Mouse (Mus musculus) layer of hippocampus, postnatal 14 days (tissue): ENCODE measurements around the gene Syndig1l. TPM values are rescaled to one million over a fixed set of nuclear protein-coding genes. Genes with fewer than 3 reads are reported as not detected.

Source experiments
- DNase-seq, 2 experiments: peaks; one replicate each; pipeline ENCODE4 v3.0.0; 2021 to 2022; ENCODE audit warnings: low spot score in 2 of 2, mixed read lengths in 1 of 2
- long read RNA-seq, 2 experiments: library from polyadenylated mRNA; stranded (forward); transcript quantifications; one replicate each; pipeline ENCODE4 v2.0.0; 2021
- total RNA-seq, 2 experiments: library from RNA; stranded (reverse); gene quantifications; 2 replicates each; pipeline ENCODE4 v1.2.3; 2021

The Syndig1l gene
- total RNA-seq = 1 to 10 TPM; 6.6 to 6.8 TPM
- long read RNA-seq, experiment 1, transcript Syndig1l-201 (4 exons, 2,524 nt) = major isoform, 15 of 17 reads
- long read RNA-seq, experiment 1, partial matches to known transcripts = 0 of 17 reads
- long read RNA-seq, experiment 1, other reads (novel, unspliced or antisense) = 2 of 17 reads
- long read RNA-seq, experiment 2, transcript Syndig1l-201 (4 exons, 2,524 nt) = major isoform, 12 of 18 reads
- long read RNA-seq, experiment 2, partial matches to known transcripts = 4 of 18 reads
- long read RNA-seq, experiment 2, other reads (novel, unspliced or antisense) = 1 of 18 reads

DNA sequence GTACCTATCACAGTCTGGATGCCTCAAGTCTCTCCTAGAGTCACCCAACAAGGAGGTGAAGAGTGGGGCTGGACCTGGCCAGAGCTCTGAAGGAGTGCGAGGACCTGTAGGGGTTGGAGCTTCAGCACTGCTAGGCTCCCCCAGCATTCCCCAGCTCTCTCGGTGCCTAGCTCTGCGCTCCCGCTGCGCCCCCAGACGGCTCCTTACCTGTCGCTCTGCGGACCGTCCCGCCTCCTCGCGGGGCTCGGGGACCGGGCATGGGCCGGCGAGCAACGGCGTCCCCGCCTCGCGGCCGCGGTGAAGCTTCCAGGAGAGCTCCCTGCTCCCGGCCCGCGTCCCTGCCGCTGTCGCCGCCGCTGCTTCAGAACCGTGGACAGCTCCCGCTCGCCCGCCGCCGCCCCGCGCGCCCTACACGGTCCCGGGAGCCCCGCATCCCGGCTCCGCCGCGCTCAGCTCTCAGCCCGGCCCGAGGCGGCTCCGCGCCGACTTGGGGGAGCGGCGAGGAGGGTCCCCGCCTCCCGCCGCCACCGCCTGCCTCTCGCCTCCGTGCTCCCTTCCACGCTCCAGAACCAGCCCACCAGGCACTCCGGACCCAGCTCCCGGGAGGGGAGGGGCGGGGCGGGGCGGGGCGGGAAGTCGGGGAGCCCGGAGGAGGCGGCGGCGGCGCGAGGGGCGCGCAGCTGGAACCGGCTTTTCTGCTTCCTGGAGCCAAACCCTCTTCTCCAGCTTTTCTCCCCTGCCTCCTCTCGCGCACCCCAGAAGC is at the start of gene Syndig1l:
TSS of gene Syndig1l (minus strand) at position 513 of the 763 bp plus-strand sequence.
- DNase-seq = peak; percentile 10 to 53

DNA sequence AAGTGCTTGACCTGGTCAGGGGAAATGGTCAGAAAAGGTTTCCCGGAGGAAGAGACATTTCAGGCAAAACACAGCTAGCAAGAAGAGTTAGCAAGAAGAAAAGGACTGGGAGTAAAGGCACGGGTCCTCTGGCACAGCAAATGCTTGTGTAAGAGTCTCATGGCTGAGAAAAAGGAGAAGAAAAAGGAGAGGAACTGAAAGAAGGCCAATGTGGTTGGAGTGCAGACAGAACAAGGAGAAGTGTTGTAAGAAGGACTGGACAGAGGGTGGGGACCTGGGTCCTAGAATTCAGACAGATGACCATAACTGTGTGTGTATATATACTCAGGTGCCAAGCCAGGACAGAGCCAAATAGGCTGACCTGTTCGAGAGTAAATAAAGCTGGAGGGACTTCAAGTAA is 49.5 kb upstream of the Syndig1l start:
- DNase-seq = no peak

DNA sequence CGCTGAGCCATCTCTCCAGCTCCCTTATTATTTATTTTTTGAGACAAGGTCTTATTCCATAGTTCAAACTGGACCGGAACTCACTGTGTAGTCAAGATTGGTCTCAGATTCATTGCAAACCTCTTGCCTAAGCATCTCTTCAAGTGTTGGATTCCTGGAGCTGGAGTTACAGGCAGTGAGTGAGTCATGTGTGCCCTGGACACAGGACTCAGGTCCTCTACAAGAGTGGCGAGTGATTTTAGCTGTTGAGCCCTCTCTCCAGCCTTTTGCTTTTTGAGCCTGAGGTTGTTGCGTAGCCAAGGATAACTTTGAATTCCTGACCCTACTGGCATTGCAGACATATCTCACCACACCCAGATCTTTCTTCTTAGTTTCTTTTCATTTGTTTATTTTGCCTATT is 47.1 kb upstream of the Syndig1l start:
- DNase-seq = no peak

DNA sequence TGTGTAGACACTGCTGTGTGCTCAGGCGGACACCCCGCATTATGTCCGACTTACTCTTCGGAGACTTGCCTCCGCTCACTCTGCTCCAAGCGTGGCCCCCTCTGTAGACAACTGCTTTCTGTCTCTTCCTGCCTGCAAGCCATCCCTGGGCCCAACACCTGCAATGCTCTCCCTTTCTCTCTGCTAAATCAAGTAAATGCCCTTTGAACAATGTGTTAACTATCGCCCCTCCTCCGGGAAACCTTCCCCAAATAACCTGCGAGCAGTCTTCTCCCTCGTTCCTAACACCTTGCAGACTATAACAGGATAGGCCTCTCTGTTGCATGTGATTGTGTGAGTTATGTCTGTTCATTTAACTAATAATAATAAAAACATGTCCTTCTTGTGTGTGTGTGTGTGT is 44.9 kb upstream of the Syndig1l start:
- no peak for DNase-seq

DNA sequence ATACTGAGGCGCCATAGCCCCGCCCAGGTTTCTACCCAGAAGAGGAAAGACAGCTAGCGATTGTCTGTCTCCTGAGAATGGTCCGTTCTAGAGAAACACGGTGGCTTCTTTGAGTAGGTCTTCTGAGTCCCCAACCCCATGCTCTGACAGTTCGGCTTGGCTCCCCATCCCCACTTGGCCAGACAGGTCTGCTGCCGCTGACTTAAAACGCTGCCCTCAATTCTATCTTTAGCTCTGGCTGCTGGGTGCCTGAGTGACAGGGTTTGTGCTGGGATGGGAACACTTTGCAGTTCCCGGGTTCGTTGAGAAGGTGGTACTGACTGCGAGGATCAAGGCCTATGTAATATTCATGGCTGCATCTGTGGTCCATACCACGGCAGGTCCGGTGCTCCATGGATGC is 34.7 kb upstream of the Syndig1l start:
- no peak for DNase-seq

DNA sequence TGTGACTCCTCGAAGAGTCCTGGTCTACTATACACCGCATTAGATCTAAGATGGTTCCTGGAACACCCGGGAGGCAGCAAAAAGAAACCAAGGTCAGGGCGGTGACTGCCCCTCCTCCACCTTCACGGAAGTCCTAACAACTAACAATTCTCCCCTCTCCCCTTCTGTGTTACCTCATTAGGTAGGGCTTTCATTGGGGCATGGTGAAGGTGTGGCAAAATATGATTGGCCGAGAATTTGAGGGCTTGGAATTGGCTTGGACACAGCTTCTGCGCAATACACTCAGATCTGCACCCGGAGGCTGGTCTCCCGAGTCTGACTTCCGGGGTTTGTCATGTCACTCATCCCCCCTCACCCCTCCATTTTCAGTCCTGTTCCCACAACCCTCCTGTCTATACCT is 29.8 kb upstream of the Syndig1l start:
- no peak for DNase-seq

DNA sequence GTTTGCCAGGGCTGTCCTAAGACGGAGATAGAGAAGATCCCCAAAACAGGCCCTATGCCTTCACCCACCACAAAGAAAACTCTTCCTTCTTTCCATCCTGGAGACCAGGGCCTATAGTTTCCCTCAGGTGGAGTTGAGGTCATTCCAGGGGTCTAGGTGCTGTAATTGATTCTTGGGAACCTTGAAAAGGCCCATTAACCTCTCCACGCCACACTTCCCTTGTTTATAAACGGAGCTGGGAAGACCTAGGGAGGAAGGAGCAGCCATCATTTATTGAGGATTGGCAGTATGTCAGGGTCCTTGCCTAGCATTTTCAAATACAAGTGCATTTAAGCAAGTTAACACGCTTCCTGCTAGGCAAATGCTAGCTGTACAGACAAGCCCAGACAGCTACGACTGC is 28.8 kb upstream of the Syndig1l start:
- DNase-seq = no peak

DNA sequence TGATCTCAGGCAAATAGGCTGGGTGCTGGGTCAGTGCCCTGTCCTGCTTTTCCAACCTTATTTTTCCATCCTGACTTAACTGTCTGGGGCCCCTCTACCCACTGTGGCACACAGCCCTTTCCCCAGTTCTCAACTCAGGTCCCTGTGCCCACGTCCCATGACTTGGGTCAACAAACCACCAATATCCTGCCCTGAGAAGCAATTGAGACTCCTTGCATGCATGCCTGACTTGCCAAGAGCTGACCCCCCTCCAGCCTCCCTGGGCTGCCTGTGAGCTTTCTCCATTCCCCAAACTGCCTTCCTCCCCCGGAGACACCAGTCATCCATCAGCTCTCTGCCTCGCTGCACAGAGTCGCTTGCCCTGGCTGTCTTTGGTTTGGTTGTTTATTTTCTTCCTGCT is 28.4 kb upstream of the Syndig1l start:
- DNase-seq = no peak

DNA sequence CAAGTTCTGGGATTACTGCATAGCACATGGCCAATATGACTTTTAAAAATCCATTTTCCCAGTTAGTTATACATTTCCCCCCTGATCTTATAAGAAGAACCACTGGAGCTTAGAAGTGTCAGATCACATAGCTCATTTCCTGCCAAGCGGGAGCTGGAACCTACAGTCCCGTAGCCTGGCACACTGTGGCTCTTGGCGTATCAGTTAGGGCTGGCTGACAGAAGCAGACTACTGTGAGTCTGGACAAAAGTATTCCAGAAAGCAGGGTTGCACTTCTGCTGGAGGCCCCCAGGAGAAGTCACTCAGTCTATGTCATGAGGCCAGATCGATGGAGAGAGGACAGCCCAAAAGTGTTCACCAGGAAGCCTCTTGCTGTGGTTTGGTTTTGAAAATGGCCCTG is 27.8 kb upstream of the Syndig1l start:
- no peak for DNase-seq

DNA sequence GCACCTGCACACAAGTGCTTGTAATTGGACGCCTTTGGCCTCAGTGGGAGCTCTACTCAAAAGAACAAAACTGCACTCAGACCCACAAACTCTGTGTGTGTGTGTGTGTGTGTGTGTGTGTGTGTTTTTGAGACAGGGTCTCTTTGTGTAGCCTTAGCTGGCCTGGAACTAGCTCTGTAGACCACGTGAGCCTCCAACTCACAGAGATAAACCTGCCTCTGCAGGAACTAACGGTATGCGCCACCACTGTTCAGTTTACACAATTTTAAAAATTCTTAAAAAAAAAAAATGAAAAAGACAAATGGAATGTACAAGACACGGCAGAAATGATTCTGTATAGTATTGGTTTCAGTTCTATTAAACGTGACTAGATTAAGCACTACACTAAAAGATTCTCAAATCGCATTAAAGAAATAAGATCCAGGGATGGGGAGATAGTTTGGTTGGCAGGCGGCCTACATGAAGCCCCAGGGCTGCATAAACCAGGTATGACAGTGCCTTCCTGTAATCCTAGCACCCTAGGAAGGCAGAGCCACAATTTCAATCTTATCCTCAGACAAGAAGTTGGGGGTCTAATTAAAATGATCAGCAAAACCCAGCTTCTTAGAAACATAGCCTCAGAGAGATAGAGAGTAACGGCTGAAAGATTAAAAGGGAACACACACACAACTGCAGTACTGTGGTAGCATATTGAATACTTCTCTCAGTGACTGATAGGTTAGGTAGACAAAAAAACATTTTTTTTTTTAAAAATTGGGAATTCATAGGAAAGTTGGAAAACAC is 20.0 kb upstream of the Syndig1l start:
- DNase-seq = no peak

DNA sequence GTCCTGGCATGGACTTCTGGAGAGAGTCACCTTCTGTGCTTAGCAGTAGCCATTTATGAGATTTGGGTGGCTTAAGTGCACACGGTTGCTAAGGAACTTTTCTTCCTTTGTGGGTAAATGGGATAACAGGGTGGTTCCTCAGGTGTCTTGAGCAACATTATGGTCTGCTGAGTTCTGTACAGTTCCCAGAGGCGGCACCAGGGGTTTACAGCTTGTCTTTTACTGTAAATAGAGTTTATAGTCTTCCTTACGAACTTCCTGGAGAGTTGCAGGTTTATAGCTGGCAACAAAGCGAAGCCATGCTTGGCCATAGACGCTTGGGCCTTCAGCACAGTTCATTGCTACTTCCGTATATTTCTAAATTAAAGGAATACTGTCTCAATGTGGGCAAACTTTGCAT is 15.9 kb upstream of the Syndig1l start:
- no peak for DNase-seq

DNA sequence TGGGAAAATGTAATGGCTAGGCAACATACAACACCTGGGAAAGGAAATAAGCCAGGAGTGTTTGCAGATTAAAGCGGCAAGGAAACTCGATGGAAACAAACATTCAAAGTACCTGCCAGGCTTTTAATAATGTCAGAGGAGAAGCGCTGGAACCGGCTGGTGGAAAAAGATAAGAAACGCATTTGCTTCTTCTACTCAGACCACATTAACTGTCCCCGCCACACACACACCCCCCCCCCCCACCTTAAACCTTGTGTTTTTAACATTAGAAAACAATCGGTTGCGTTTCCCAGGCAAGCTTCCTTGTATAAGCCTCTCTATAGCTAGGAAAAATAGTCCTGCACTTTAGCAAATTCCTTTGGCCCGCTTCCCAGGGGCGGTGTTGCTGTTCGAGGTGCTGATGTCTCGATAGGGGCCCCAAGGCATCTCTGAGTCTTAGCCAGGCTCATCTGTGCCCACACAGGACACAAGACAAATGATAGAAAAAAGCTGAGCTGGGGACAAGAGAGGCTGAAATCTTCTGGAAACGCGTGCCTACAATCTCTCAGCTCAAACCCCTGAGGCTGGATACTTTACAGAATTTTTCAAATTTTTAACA is 11.3 kb upstream of the Syndig1l start:
- DNase-seq = no peak

DNA sequence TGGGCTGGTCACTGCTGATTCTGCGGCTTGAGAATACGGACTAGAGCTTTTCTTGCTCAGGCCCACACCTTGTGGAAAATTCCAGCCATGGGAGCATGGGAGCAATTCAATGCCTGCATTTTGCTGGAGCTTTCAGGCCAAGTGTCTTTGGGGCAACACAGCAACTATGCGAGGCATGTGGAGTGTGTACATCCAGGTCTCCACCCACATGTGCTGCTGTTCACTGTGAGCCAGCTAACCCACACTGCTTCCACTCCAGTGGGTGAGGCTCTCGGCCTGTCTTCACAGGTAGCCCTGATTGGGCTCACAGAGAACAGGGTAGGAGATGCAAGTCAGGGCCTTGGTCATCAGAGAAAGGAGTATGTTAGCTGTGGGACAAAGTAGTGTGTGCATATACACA is 9.2 kb upstream of the Syndig1l start:
- no peak for DNase-seq

DNA sequence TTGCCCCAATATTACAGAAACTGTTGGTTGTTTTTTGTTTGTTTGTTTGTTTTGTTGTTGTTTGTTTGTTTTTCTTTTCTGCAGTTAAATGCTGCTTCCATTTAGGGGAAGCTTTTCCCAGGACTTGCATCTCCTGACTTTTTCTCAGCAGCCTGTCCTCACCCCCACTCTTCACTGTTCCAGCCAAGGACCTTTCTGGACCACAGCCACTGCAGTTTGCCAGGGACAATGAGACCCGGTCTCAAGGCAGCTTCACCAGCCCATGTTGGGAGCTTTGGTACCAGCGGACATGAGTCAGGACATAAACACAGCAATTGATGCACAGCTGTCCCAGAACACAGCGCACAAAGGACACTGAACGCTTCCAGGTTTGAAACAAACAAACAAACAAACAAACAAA is 8.3 kb upstream of the Syndig1l start:
- peak in 1 of 2 experiments; percentile 31 for DNase-seq

DNA sequence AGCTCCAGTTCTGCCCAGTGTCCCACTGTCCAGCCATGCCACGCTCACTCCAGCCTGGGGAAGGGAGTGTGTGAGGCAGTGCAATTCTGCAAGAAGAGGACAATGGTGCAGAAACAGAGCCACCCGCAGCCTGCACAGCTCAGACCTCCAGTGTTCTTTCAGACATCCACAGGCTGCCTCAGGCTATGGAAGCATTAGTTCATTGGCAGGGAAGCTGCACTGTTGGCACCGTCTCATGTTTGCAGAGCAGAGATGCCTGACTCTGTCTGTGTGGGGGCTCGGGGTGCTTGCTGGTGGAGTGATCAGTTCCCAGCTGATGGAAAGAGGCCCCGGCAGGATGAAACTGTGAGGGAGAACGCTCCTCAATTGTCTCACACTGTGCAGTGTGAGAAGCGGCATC is 4.0 kb upstream of the Syndig1l start:
- DNase-seq = peak in 1 of 2 experiments; percentile 19

DNA sequence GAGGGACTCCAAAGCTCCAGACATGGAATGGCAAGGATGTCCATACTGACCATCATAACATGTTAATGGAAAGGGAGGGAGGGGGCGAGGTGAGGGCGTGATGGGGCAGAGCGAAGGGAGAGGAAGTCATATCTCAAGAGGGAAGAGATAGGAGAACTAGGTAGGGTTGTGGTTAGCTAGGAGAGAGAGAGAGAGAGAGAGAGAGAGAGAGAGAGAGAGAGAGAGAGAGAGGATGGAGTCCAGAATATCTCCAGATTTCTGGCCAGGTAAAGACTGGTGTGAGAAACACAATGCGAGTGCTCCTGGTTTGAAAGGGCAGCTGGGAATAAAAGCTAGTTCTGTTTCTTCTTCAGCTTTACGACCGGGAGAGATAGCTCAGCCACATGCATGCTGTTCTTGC is 6.5 kb downstream of the Syndig1l start:
- DNase-seq = no peak

DNA sequence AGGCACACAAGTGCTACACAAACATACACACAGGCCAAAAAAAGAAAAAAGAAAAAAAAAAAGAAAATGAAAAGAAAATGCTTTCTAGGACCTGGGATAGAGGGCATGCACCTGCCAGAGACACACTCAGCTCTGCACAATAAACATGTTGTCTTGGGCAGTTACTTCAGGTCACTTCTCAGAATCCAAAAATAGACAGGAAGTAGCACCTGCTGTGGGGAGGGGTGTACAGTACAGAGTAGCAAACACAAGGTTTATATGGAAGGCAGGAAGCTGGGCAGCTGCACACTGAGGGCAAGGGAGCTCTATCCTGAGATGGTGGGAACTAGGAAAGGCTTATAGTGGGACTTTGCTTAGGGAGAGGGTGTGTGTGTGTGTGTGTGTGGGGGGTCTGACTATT is 7.3 kb downstream of the Syndig1l start:
- no peak for DNase-seq

DNA sequence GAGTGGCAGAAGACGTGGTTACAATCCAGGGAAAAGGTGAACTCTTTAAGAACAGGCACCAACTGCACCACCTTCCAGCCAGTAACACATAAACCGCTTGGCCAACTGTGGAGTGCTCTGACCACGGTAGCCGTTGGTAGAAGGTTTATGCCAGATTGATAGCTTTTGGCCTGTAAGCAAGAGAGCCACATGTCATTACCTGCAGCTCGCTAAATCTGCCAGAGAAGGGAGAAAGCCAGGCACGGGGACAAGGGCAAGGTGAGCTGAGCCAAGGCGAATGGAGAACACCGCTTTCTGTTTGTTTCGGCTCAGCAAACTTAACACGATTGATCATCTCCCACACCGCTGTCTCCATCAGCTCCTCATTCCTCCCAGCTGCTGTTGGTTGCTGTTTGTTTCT is 9.6 kb downstream of the Syndig1l start:
- DNase-seq = no peak

DNA sequence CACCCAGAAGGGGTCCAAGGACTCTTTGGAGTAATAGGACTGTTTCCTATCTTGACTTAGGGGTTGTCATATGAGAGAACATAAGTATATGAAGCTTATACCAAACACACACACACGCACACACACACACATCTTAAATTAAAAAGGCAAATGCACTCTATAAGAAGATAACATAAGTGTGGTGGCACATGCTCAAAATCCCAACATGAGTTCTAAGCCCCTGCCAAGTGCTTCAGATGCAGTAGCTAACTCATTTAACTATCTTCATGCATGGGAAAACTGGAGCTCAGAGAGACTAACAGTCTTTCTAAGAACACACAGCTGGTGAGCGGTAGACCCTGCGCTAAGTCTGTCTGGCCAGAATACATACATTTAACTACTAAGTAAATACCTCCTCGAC is 11.1 kb downstream of the Syndig1l start:
- DNase-seq = no peak

DNA sequence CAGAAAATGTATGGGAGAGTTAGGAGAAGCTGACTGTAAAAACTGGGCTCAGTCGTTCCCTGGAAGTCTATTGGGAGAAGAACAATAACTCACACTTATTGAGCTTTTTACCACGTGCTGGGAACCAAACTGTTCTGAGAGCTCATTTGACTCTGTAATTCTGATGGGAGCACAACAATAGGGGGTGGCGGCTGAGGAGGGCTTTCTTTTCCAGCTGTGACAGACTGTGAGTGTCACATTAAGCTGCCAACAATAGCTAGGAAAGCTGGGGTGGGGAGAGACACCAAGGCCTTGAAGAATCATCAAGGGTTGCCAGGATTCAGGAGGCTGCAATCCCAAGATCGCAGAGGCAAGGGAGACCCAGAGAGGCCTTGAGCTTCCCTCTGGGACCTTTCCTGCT is 12.5 kb downstream of the Syndig1l start:
- DNase-seq = no peak

DNA sequence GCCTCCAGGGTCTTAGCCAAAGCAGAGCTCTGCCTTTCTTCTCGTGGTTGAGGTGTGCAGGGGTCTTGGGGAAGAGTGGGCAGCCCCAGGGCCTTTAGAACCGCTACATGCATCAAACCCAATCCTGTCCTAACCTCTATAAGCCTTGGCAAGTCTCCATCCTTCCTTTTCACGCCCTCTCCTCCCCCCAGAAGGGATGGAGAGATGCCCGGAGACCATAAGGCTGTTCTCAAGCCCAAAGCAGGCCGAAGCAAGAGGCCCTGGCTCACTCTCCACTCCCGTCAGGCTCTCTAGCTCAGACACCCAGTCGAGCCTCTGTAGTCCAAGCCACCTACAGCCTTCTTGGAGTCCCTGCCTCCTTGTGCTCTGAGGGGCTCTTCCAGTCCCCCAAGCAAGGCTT is 14.1 kb downstream of the Syndig1l start:
- no peak for DNase-seq

DNA sequence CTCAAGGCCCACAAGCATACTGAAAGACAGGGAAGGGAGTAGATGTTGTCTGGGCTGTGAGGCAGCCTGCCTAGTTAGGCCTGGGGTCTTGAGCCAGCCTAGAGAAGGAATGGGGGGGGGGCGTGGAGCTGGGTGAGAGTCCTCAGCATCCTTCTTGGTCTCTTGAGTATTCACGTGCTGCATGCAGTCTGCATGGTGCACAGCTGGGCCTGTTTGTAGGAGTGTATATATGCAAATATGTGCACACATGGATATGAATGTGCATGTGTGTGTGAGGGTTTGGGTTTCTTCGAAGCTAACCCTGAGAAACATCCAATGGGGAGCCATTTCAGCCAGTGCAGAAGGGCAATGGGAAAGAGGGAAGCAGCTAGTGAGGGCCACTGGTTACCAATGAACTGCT is 22.6 kb downstream of the Syndig1l start:
- DNase-seq = no peak
